Mouse (Mus musculus) neural tube, embryonic 13.5 days (tissue): Measurements from ENCODE around the gene Nhlrc2. TPM values are rescaled to one million over a fixed set of nuclear protein-coding genes. Genes with fewer than 3 reads are reported as not detected.

Experiments used
- ATAC-seq: fragments of 200-750 bp; cut with Nextera tagmentation; 2 replicates; pipeline ENCODE4 v1.8.0; 2017; ENCODE audit warnings: low read depth, mild to moderate bottlenecking, moderate TSS enrichment, moderate library complexity
- H3K27ac ChIP-seq: fragments of 300-500 bp; sonication (generic); replicated peaks from 2 replicates; pipeline ENCODE4 v1.5.1; 2015; ENCODE audit warnings: moderate library complexity, mild to moderate bottlenecking, inconsistent platforms
- H3K27me3 ChIP-seq: fragments of 300-500 bp; sonication (generic); 2 replicates; pipeline ENCODE4 v1.6.1; 2015; ENCODE audit warnings: mild to moderate bottlenecking, inconsistent platforms
- H3K36me3 ChIP-seq: fragments of 300-500 bp; sonication (generic); 2 replicates; pipeline ENCODE4 v1.6.1; 2015; ENCODE audit warnings: mild to moderate bottlenecking, inconsistent platforms
- H3K4me1 ChIP-seq: fragments of 300-500 bp; sonication (generic); replicated peaks from 2 replicates; pipeline ENCODE4 v1.6.1; 2015; ENCODE audit warnings: inconsistent platforms
- H3K4me2 ChIP-seq: fragments of 300-500 bp; sonication (generic); 2 replicates; pipeline ENCODE4 v1.6.1; 2015; ENCODE audit warnings: inconsistent platforms, mild to moderate bottlenecking, moderate library complexity
- H3K4me3 ChIP-seq: fragments of 300-500 bp; sonication (generic); 2 replicates; pipeline ENCODE4 v1.5.1; 2015; ENCODE audit warnings: mild to moderate bottlenecking, inconsistent platforms
- H3K9ac ChIP-seq: fragments of 300-500 bp; sonication (generic); 2 replicates; pipeline ENCODE4 v1.6.1; 2015; ENCODE audit warnings: moderate library complexity, mild to moderate bottlenecking, inconsistent platforms
- H3K9me3 ChIP-seq: fragments of 300-500 bp; sonication (generic); 2 replicates; pipeline ENCODE4 v1.6.1; 2016; ENCODE audit warnings: inconsistent platforms
- WGBS: fragments of 180-500 bp; shearing (Covaris S2); methylation state at CpG from one replicate; pipeline ENCODE4 v1.1.7; 2015; 5-methylcytosine and 5-hydroxymethylcytosine counted together
- polyA plus RNA-seq: library from polyadenylated mRNA; unstranded; fragments of >200 nt; fragmentation: Nextera tagmentation; extraction: Ambion mirVana; gene quantifications from 2 replicates; pipeline ENCODE4 v1.2.1, GENCODE M21; 2015

Nhlrc2 gene
- polyA plus RNA-seq, 1 experiment from 2014 or later, result 8.7 TPM

GRCm38 (mm10) chr19:56543320-56543719 is 4.7 kb upstream of the Nhlrc2 start:
- H3K4me3 ChIP-seq, result no peak overlapping the region
- H3K27me3 ChIP-seq, result no peaks in the 10 kb centered on the region
- no peaks in the 10 kb centered on the region for H3K9me3 ChIP-seq
- H3K9ac ChIP-seq, result no peak overlapping the region
- H3K4me1 ChIP-seq, result peaks cover 5% of the 10 kb centered on the region
- WGBS, result 95% methylated on average over 12 of the region's 12 CpGs
- H3K4me2 ChIP-seq, result no peak overlapping the region
- no peak overlapping the region for H3K27ac ChIP-seq
- H3K36me3 ChIP-seq, result peaks cover 32% of the 10 kb centered on the region
- ATAC-seq, result no peak

DNA sequence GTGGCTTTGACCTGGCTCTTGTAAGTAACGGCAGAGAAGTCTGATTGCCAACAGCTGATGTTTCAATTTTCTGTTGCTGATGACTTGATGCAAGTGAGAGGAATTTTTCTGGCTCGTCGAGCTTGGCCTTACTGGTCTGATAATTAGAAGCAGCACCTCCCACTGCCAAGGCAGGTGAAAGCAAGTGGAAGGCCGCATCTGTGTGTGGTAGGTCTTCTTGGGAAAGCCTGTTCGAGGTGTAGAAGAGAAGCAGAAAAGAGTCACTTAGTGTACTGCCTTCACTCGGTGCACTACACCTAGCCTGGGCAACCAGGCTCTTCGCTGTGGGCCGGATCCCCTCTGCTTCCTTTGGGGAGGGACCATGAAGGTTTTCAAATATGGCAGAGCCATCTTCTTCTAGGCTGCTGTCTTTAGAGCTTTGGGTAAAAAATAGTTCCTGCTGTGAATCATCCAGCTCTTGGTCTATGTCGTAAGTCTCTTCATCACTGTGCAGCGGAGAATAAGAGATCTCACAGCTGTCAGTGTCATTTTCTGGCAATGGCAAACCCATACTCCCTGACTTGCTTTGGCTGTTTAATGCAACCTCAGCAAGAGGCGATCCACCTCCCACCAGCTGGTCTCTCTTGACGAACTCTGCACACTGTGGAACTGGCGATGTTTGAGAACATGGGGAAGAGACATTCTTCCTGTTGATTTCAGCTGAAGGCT is 3.2 kb upstream of the Nhlrc2 start:
- Histone ChIP-seq H3K4me1 (peaks cover 14% of the 10 kb centered on the region), H3K9ac (no peak overlapping the region), H3K27me3 (no peaks in the 10 kb centered on the region), H3K4me3 (no peak overlapping the region), H3K27ac (no peak overlapping the region), H3K9me3 (no peaks in the 10 kb centered on the region), H3K36me3 (peaks cover 27% of the 10 kb centered on the region), H3K4me2 (no peak overlapping the region)
- 93% methylated on average over 13 of the region's 13 CpGs for WGBS
- ATAC-seq, result no peak

GRCm38 (mm10) chr19:56546031-56546430 is 2.0 kb upstream of the Nhlrc2 start:
- Histone ChIP-seq H3K4me3 (no peak overlapping the region), H3K27me3 (no peaks in the 10 kb centered on the region), H3K27ac (no peak overlapping the region), H3K9me3 (no peaks in the 10 kb centered on the region), H3K36me3 (peaks cover 21% of the 10 kb centered on the region; the same call in 1 of the 2 replicates), H3K4me1 (peaks cover 23% of the 10 kb centered on the region), H3K9ac (no peak overlapping the region), H3K4me2 (no peak overlapping the region)
- ATAC-seq, result no peak

GRCm38 (mm10) chr19:56547456-56548229 is 418 bp upstream of the Nhlrc2 start, which contains the start of gene Dclre1a:
Gene Dclre1a, minus strand, starts transcription at chr19:56548222.
- H3K9me3 ChIP-seq, result no peaks in the 10 kb centered on the region
- WGBS, result 11% methylated on average over 20 of the region's 20 CpGs

GRCm38 (mm10) chr19:56549033-56549680 is 1.1 kb downstream of the Nhlrc2 start:
- Histone ChIP-seq H3K4me1 (peaks cover 23% of the 10 kb centered on the region), H3K27ac (peak overlapping the region; percentile 96), H3K4me3 (peak overlapping the region; percentile 77), H3K9me3 (no peaks in the 10 kb centered on the region), H3K27me3 (no peaks in the 10 kb centered on the region), H3K36me3 (peaks cover 29% of the 10 kb centered on the region), H3K4me2 (peak overlapping the region; percentile 80), H3K9ac (peak overlapping the region; percentile 90)
- 29% methylated on average over 18 of the region's 18 CpGs for WGBS
- peak; percentile 58; the same call in 1 of the 2 replicates for ATAC-seq

More at GRCm38 (mm10) chr19:56547456-56548229, 418 bp upstream of the Nhlrc2 start, which contains the start of gene Dclre1a:
- Histone ChIP-seq H3K27me3 (no peaks in the 10 kb centered on the region), H3K9ac (peak within 1 kb of the TSS; percentile 90), H3K4me1 (peaks cover 23% of the 10 kb centered on the region), H3K4me3 (peak within 1 kb of the TSS; percentile 77), H3K4me2 (peak within 1 kb of the TSS; percentile 80), H3K27ac (peak within 1 kb of the TSS; percentile 96), H3K36me3 (peaks cover 26% of the 10 kb centered on the region)
- ATAC-seq, result peak; percentile 85

DNA sequence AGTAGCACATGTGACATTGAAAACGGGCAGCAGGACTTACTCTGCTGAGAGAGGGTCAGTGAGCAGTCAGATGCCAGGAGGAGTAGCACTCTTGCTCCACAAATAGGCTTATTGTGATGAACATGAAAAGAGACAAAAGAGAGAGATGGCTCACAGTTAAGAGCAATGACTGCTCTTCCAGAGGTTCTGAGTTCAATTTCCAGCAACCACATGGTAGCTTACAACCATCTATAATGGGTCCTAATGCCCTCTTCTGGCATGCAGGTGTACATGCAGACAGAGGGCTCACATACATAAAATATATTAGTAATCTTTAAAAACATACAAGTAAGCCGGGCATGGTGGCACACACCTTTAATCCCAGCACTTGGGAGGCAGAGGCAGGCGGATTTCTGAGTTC is 5.1 kb downstream of the Nhlrc2 start:
- Histone ChIP-seq H3K4me1 (peaks cover 18% of the 10 kb centered on the region), H3K27me3 (no peaks in the 10 kb centered on the region), H3K9ac (no peak overlapping the region), H3K4me2 (no peak overlapping the region), H3K4me3 (no peak overlapping the region), H3K27ac (no peak overlapping the region), H3K9me3 (no peaks in the 10 kb centered on the region), H3K36me3 (peaks cover 41% of the 10 kb centered on the region)
- 93% methylated on average over 3 of the region's 3 CpGs for WGBS
- no peak for ATAC-seq

GRCm38 (mm10) chr19:56555972-56556371 is 7.9 kb downstream of the Nhlrc2 start:
- WGBS, result 95% methylated on average over 5 of the region's 5 CpGs
- Histone ChIP-seq H3K9me3 (no peaks in the 10 kb centered on the region), H3K27ac (no peak overlapping the region), H3K9ac (no peak overlapping the region), H3K36me3 (peaks cover 51% of the 10 kb centered on the region), H3K4me2 (no peak overlapping the region), H3K27me3 (no peaks in the 10 kb centered on the region), H3K4me1 (peaks cover under 1% of the 10 kb centered on the region; the same call in 1 of the 2 replicates), H3K4me3 (no peak overlapping the region)
- ATAC-seq, result no peak

- no peak overlapping the region for H3K4me3 ChIP-seq
- WGBS, result 93% methylated on average over 9 of the region's 9 CpGs
- H3K36me3 ChIP-seq, result peaks cover 13% of the 10 kb centered on the region
- no peaks in the 10 kb centered on the region for H3K9me3 ChIP-seq
- H3K27me3 ChIP-seq, result no peaks in the 10 kb centered on the region
- ATAC-seq, result no peak
- no peak overlapping the region for H3K9ac ChIP-seq
- H3K4me2 ChIP-seq, result no peak overlapping the region
- H3K27ac ChIP-seq, result no peak overlapping the region
- H3K4me1 ChIP-seq, result peaks cover 6% of the 10 kb centered on the region; the same call in 1 of the 2 replicates
Measured at GRCm38 (mm10) chr19:56562433-56563138, 14.5 kb downstream of the Nhlrc2 start.

DNA sequence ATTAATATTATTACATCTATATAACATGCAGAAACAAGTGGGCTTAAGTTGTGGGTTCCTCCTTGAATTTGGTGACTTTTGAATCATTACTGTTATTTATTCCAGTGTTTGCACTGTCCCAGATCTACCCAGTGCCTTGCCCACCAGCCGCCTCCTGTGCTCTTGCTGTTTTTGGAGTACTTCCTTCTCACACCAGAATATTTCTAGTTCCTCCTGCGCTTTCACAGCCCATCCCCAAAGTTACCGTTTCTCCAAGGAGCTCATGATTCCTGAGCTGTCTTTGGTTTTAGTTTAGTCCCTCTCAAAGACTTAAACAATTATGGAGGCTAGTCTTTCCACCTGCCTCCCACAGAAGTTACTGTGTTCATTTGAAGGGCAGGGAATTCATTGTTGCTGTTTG is 15.4 kb downstream of the Nhlrc2 start:
- Histone ChIP-seq H3K9me3 (no peaks in the 10 kb centered on the region), H3K27ac (no peak overlapping the region), H3K27me3 (no peaks in the 10 kb centered on the region), H3K36me3 (peaks cover 7% of the 10 kb centered on the region), H3K4me1 (peaks cover 6% of the 10 kb centered on the region; the same call in 1 of the 2 replicates), H3K9ac (no peak overlapping the region), H3K4me3 (no peak overlapping the region), H3K4me2 (no peak overlapping the region)
- 98% methylated on average over 3 of the region's 3 CpGs for WGBS
- no peak for ATAC-seq

DNA sequence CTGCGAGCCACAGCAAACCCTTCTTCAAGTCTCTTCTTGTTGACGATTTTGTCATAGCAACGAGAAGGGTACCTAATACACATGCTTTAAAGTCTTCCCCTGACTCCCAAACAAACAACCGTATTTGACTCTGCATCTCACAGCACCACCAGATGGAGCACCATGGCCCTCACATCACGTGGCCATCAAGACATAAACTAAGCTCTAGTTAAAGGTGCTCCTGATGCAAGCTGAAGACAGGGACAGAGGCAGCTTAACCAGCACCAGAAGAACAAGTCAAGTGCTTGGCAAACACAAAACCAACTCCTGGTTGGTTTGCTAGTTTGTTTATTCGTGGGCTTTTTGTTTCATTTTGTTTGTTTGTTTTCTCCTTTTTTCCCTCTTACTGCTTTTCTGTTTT is 17.3 kb downstream of the Nhlrc2 start:
- Histone ChIP-seq H3K27ac (no peak overlapping the region), H3K36me3 (no peaks in the 10 kb centered on the region), H3K4me2 (no peak overlapping the region), H3K9ac (no peak overlapping the region), H3K4me3 (no peak overlapping the region), H3K9me3 (no peaks in the 10 kb centered on the region), H3K27me3 (no peaks in the 10 kb centered on the region), H3K4me1 (peaks cover 6% of the 10 kb centered on the region; the same call in 1 of the 2 replicates)
- WGBS, result 76% methylated on average over 6 of the region's 6 CpGs
- ATAC-seq, result no peak

DNA sequence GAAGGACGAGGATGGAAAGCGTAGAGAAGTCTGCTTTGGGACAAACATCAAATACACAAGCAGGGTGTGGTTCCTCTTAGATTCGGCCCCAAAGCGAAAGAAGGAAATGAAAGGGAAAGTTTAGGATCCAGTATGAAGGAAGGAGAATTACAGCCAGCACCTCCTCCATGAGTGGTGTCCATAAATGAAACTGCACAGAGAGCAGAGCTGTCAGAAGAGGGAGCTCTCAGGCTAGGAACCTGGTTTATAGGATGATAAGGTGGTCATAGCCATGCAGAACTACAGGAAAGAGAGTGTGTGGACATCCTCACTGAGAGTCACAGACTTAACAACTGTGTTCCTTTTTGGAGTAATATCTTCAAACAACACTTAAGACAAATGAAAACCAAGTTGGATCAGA is 18.0 kb downstream of the Nhlrc2 start:
- 95% methylated on average over 4 of the region's 4 CpGs for whole genome bisulfite sequencing
- H3K9me3 ChIP-seq, result no peaks in the 10 kb centered on the region
- no peak overlapping the region for H3K4me3 ChIP-seq
- peaks cover 4% of the 10 kb centered on the region for H3K36me3 ChIP-seq
- H3K27ac ChIP-seq, result no peak overlapping the region
- no peak overlapping the region for H3K9ac ChIP-seq
- H3K4me1 ChIP-seq, result peaks cover 6% of the 10 kb centered on the region; the same call in 1 of the 2 replicates
- no peak overlapping the region for H3K4me2 ChIP-seq
- H3K27me3 ChIP-seq, result no peaks in the 10 kb centered on the region
- ATAC-seq, result no peak
